Mouse (Mus musculus) testis, adult 2 months (tissue): Measurements from ENCODE around the gene Gpr27.

ENCODE experiments used
- CTCF ChIP-seq: fragments of 200-500 bp; IDR thresholded peaks from 2 replicates; pipeline ENCODE4 v1.5.1; 2012; ENCODE audit warnings: low read depth, mild to moderate bottlenecking, inconsistent platforms, low read length, moderate library complexity; ENCODE audit not compliant: control insufficient read depth, insufficient read depth, insufficient replicate concordance
- POLR2A ChIP-seq: fragments of 200-500 bp; IDR thresholded peaks from 2 replicates; pipeline ENCODE4 v1.6.1; 2012; ENCODE audit warnings: low read depth, mild to moderate bottlenecking, inconsistent platforms, low read length, moderate library complexity; ENCODE audit not compliant: control insufficient read depth

- no peak for TF ChIP-seq CTCF
- TF ChIP-seq POLR2A: no peak
These were observed 26.8 kb upstream of the Gpr27 start for GRCm38 (mm10) chr6:99665457-99666317.
